Mouse (Mus musculus) spleen, embryonic (tissue): ENCODE data around the gene Tollip.

Source experiments
- CTCF ChIA-PET: fragments of 350-600 bp; sonication (Branson Sonifier 250); formaldehyde crosslinking; loops from one replicate; lab custom pipeline; 2022; lab: Charles Lee

Gene Tollip

DNA sequence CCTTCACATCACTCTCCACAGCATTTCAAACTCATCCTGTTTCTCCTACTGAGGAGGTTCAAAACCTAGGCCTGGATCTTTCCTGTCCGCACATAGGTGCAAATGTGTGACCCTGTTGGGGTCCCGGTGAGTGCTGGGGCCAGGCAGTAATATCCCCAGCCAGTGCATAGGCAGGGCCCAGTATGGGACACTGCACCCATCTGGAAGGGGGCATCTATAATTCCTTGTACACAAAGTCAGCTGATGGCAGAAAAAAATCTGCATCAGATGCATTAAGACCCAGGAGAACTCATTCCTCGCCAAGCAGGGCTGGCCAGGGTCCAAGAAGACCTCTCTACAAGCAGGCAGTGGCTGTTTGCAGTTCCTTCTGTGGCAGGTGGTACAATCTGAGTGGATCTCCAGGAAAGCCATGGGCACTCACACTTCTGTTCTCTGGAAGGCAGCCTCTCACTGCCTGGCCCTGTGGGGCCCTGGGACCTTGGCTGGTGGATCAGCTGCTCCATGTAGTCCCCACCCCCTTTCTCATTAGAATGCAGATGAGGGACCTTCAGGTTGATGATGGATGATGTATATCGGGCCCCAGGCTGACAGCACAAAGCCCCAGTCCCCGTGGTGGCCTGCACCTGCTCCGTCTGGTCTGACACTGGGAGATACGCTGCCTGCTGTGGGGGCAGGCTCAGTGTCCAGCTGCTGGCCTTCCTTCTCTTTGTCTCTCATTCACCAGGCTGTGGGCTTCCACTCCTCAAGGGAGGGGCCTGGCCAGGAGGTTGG lies 16.0 kb upstream of the Tollip start:
- CTCF ChIA-PET = no interaction called here

DNA sequence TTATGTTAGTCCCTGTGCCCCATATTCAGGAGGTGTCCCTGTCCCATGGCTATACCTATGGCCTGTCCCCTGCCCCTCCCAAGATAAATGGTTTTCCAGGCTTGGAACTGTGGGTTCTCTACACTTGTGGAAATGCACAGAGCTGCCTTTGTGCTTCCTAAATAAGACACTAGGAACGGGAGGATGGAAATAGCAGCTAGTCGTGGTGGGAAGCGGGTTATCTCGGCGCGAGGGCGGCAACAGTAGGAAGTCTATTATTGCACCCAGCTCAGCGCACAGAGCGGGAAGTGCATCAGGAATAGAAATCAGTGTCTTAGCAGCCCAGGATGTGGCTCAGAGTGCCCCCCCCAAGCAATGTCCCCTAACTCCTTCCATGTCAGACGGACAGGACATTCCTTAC lies 10.3 kb upstream of the Tollip start:
- CTCF ChIA-PET = no interaction called here

DNA sequence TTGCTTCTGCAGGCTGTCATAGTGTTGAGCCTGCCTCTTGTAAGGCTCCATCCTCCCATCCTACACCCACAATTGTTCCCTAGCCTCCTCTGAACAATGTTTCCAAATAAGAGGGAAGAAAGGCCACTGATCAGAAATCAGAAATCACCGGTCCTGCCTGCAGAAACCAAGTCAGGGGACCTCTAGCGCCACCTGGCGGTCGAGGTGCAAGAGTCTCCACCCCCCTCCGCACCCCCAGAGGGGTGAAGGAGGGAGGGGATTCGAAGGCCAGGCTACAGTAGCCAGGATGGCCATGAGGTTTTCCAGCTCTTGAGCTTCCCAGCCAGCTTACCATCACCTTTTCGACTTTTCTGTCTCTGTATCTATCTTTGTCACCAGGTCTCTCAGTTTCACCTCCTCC lies 6.6 kb upstream of the Tollip start:
- CTCF ChIA-PET = interaction anchor here (0.6 kb wide), 1 partner anchor 775 kb away, joined by 4 read pairs; no protein-coding TSS in a partner anchor

DNA sequence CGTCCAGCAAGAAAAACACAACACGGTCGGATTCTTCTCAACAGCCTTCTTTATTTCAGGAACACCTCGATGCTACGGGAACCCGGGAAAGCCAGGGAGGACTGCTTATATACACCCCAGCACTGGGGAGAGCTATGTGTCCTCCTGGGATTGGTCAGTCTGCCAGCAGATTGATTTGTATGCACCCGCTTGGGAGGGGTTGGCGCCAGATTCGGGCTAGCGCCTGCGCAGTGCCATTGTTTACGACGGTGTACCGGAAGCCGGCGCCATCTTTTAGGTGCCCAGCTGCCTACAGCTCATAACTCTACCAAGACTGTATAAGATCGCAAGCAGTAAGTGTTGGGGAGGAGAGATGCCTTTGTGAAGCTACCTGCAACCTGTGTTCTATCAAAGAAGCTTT lies 5.8 kb upstream of the Tollip start:
- CTCF ChIA-PET = interaction anchor here (0.6 to 1.4 kb wide), 2 partner anchors 16 to 443 kb away, joined by 3 to 5 read pairs; no protein-coding TSS in a partner anchor

DNA sequence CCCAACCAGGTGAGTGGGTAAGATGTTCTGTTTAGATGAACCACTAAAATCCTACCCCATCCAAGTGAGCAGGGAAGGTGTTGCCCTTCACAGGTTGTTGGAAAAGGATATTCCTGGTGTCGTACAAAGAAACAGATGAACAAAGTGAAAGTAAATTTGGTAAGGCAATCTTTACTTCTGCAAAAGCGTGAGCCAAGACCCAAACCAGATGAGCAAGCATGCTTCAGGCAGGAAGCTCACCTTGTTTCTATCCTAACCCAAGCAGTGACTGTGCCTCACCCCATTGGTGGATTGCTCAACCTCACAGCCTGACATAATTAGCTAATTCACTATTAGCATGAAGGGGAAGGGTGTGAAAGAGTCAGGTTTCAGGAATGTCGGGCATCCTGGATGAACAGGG lies 7.0 kb downstream of the Tollip start:
- CTCF ChIA-PET = interaction anchor here (0.7 kb wide), 1 partner anchor 47 kb away, joined by 10 read pairs; no protein-coding TSS in a partner anchor

DNA sequence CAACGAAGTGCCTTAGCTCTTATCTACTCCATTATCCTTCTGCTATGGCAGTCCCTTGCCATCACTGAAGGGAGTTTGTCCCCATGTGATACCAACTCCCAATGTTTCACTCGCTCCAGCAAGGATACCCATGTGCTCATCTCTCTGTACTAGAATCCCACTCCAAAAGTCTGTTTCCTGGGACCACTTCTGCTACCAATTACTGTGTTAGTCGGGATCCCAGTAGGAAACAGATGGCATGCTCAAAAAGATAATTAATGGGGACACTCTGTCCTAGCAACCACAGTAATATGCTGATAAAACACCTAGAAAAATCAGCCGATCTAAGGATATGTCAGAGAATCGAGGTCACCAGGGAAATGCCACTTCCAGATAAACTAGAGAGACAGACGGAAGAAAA lies 9.7 kb downstream of the Tollip start:
- CTCF ChIA-PET = interaction anchor here (1.1 kb wide), 1 partner anchor 16 kb away, joined by 5 read pairs; no protein-coding TSS in a partner anchor

DNA sequence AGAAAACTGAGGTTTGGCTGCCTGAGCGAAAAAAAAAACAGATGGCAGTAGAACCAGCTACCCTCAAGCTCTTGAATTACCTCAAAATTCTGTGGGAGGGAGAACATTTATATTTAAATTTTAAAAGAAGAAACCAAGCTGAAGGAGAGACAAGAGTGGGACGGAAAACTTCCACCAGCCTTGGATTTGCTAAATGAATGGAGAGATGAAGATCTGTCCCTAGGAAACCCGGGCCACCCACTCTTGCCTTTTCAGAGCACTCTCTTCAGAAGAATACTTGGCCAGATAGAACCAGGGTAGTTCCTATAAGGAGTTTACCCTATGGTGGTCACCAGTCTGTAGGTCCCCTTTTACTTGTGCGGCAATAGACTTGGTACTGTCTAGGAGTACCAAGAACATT lies 15.5 kb downstream of the Tollip start:
- CTCF ChIA-PET = interaction anchor here (0.5 to 0.8 kb wide), 2 partner anchors 10 to 730 kb away, joined by 3 read pairs; partner anchors contain the start of gene Rnh1

DNA sequence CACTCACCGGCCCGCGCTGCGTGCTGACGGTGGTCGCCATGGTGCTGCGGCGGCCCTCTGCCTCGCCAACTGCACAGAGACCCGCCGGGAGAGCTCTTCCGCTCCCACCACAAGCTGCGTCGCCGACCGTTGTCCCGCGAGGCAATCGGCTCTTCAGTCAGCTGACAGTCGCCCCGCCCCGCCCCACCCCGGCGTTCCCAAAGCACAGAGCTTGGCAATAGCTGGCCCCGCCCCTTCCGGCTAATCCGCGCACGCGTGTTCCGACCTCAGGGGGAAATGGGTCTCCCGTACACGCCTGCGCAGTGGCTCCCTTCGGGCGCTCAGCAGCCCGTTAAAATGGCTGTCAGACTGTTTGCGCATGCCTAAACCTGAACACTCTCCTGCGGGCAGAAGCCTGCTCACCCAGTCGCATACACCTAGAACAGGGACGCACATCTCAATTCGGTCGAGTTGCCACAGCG lies 16.0 kb downstream of the Tollip start:
- CTCF ChIA-PET = interaction anchor here (0.8 to 1.2 kb wide), 2 partner anchors 11 to 730 kb away, joined by 3 to 4 read pairs; partner anchors contain the start of gene Rnh1

DNA sequence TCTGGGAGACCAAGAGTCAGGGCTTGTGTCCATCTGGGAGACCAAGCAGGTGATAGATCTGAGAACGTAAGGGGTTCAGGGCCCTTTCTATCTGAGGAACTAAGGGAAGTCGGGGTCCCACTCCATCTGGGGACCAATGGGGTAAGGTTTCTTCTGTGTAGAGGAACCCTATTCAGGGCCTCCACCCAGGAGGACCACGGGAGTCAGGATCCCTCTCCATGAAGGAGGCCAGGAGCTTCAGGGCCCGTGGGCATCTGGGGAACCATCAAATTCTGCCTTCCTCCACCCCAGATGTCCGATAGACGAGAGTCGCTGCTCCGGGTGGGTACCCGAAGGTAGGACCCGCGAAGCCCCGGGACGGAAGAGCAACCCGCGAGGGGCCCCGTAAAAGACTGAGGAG lies 16.5 kb downstream of the Tollip start:
- CTCF ChIA-PET = interaction anchor here (1.2 kb wide), 1 partner anchor 11 kb away, joined by 4 read pairs; no protein-coding TSS in a partner anchor

DNA sequence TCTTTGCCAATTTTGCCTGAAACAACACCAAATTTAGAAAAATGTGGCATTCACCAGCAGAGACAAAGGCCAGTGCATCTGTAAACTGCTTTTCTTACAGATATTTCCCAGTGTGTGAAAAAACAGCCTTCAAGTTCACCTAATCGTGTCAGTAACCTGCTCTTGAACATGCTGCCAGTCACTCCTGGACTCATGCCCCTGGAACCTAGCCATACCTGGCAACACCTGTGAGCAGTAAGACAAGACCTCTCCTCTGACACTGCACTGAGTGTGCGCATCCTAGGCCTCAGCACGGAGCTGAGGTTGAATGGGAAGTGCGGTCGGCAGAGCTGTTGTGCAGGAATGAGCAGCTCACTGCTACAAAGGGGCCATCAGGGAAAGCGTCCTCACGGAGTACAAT lies 26.2 kb downstream of the Tollip start:
- CTCF ChIA-PET = interaction anchor here (1.5 kb wide), 1 partner anchor 10 kb away, joined by 4 read pairs; no protein-coding TSS in a partner anchor

DNA sequence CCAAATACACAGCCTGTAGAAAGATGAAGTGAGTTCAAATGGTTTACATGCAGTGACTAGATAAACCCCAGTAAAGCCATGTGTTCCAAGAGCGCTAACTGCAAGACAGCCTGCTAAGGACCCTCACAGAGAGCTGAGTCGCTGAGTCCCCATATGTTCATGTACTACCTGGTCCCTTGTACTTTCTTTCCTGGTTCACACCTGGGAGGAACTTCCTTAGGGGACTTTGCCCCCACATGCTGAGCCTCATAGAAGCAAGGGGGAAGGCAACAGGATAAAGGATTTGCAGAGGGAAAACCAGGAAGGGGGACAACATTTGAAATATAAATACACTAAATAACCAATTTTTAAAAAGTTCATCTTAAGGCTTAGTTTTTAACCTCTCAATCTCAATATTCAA lies 39.5 kb downstream of the Tollip start:
- CTCF ChIA-PET = no interaction called here

DNA sequence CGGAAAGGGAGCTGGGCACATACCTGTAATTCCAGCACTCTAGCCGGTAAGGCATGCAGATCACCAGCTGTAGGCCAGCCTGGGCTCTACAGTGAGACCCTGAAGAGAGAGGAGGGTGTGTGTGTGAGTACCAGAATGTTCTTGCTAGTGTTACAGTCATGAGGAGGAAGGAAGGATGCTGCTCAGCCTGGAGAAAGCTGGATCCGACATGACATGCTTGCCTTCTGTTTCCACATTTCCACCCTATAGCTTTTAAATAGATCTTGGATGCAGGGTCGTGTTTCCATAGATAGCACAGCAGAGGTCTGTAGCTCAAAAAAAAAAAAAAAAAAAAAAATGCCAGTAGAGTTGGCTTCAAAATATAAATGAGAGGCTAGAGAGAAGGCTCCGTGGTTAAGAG lies 43.4 kb downstream of the Tollip start:
- CTCF ChIA-PET = interaction anchor here (1.0 kb wide), 1 partner anchor 10 kb away, joined by 3 read pairs; no protein-coding TSS in a partner anchor

DNA sequence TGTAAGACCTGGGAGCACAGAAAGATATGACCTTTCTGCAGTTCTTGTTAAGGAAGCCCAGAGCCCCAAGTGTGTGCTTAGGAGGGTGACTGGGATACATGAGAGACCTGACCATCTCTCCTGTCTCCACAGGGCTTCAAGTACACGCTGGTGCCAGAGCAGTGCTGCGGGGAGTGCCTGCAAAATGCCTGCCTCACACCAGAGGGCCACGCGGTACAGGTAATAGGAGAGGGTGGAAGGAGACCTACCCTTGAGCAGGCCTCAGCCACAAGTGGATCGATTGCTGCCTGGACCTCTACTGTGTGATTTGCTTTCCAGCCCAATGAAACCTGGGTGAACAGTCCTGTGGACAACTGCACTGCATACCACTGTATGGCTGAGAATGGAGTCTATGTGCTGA lies 47.8 kb downstream of the Tollip start:
- CTCF ChIA-PET = no interaction called here

DNA sequence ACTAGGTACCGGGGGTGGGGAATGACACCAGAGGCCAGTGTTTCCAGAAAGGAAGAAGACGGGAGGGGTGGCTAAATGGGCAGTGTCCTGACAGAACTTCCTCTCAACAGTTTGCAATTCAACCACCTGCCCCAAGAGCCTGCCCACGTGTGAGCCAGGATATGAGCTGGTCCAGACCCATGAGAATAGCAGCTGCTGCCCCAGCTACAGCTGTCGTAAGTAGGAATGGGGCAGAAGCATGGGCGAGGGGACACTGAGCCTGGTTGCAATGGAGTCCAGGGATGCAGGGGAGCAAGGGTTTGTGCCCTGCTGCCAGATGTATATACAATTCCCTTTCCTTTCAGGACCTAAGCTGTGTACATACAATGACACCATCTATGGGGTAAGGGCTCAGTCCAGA lies 48.7 kb downstream of the Tollip start:
- CTCF ChIA-PET = interaction anchor here (0.6 kb wide), 1 partner anchor 696 kb away, joined by 3 read pairs; no protein-coding TSS in a partner anchor

DNA sequence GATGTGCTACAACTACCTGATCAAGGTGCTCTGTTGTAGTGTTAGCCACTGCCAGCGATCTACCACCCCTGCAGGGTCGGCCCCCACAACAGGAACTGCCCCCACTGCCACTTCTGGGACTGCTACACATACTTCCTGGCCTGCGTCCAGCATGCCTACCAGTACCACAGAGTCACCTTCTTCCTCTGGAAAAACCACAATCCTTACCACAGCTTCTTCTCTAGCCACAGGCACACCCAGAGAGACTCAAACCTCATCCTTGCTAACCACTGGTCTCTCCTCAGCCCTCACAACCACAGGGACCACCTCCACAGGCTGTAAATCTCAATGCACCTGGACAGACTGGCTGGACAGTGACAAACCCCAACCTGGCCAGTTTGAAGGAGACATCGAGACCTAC lies 57.3 kb downstream of the Tollip start:
- CTCF ChIA-PET = no interaction called here

DNA sequence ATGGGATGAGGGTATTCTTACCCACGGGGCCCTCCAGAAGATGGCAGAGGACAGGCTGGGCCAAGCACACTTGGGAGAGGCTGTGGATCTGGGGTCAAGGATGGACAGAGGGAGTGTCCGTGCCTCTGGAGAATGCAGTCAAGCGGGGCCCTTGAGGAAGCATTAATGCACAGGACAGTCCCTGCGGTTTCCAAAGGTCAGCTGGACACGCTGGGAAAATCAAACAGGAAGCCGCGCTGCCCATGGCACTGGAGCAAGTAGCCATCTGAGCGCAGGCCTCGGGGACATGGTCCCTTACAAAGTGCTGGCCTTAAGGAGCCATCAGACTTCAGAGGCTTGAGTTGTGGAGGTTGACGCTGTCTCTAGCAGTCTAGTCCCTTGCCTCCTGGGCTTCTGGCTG lies 78.0 kb downstream of the Tollip start:
- CTCF ChIA-PET = no interaction called here

DNA sequence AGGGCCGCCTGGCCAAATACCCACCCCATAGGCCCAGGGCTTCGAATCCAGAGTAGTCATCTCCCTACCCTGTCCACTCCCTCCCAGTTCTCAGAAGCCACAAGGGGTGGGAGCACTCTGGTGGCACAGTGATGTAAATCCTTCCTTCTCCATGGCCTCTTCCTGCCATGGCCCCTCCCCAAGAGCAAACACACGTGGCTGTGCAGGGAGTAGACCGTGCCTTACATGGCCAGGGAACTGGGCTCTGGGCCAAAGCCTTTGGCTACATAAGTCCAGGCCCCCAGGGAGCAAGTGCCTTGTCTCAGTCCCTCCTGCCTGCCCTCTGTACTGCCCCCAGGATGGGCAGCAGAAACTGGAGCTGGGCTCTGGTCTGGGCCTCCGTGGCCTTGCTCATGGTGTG lies 79.5 kb downstream of the Tollip start, which contains the start of gene Muc5b:
TSS of gene Muc5b (plus strand) at position 292 of the 400 bp plus-strand sequence.
- CTCF ChIA-PET = no interaction called here

DNA sequence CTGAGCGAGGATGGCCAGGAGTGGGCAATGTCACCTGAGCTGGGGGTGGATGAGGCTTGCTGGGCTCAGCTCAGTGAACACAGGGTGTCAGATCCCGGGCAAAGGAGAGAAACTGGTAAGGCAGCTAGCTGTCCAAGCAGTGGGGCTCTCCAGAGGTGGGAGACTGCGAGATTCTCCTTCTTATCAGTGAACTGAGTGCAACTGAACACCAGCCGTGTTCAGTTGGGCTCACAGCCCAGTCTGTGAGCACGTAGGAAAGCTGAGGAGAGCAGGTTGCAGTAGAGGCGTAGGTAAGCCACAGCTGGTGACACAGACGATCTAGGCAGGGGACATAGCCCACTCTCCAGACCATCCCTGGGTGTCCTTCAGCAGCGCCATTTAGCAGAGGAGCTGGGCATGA lies 81.9 kb downstream of the Tollip start:
- CTCF ChIA-PET = interaction anchor here (0.6 kb wide), 1 partner anchor 1462 kb away, joined by 3 read pairs; no protein-coding TSS in a partner anchor

DNA sequence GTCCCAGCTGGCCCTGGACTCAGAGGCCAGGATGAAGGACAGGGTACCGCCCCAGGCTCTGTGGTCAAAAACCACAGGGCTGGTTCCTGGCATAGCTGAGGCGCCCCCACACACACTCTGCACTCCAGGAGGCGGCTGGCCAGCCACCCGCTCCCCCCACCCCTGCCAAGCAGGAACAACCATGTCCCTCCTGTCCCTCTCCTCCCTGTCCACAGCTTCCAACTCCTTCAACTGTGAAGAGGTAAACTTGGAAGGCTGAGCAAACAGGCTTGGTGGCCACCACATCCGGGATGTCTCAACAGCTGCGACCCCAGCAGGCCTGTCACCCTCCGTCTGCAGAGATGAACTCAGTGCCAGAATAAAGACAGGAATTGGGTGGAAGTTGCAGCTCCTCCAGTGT lies 82.4 kb downstream of the Tollip start:
- CTCF ChIA-PET = no interaction called here
